Mouse (Mus musculus): ENCODE measurements around the gene Tnfrsf22. TPM values are rescaled to one million over a fixed set of nuclear protein-coding genes. Genes with fewer than 3 reads are reported as not detected.

The Tnfrsf22 gene
- polyA plus RNA-seq, 1 experiment: 0.57 TPM

GRCm38 (mm10) chr7:143594865-143595264 is 54.6 kb downstream of the Tnfrsf22 start:
- Histone ChIP-seq H3K27ac (ENCODE audit: control insufficient read depth, insufficient read depth, low read depth, low read length, poor library complexity) (no peak overlapping the region), H3K4me1 (ENCODE audit: control insufficient read depth, insufficient read depth, low read length) (peaks cover 2% of the 10 kb centered on the region; the same call in 1 of the 2 replicates), H3K4me3 (replicated peaks; ENCODE audit: control insufficient read depth, low read depth, low read length) (no peak overlapping the region)
- 89% methylated on average over 5 of the region's 5 CpGs for WGBS
- TF ChIP-seq CTCF (IDR thresholded peaks at IDR 0.05; ENCODE audit: control insufficient read depth, insufficient read depth, low read length) (no peak), POLR2A (IDR thresholded peaks at IDR 0.05; ENCODE audit: borderline replicate concordance, control insufficient read depth, low read depth, low read length) (no peak)

GRCm38 (mm10) chr7:143592255-143592654 is 57.2 kb downstream of the Tnfrsf22 start:
- no peaks in the 10 kb centered on the region; the same call in 1 of the 2 replicates for H3K4me1 ChIP-seq (ENCODE audit: control insufficient read depth, insufficient read depth, low read length)
- WGBS: 94% methylated on average over 10 of the region's 10 CpGs

GRCm38 (mm10) chr7:143588006-143588405 is 61.5 kb downstream of the Tnfrsf22 start:
- 85% methylated on average over 4 of the region's 4 CpGs for WGBS
- TF ChIP-seq POLR2A (IDR thresholded peaks at IDR 0.05; ENCODE audit: borderline replicate concordance, control insufficient read depth, low read depth, low read length): no peak
- no peak for TF ChIP-seq CTCF (IDR thresholded peaks at IDR 0.05; ENCODE audit: control insufficient read depth, insufficient read depth, low read length)
- no peak overlapping the region for H3K4me3 ChIP-seq (replicated peaks; ENCODE audit: control insufficient read depth, low read depth, low read length)
- H3K27ac ChIP-seq (ENCODE audit: control insufficient read depth, insufficient read depth, low read depth, low read length, poor library complexity): no peak overlapping the region
- no peaks in the 10 kb centered on the region for H3K4me1 ChIP-seq (ENCODE audit: control insufficient read depth, insufficient read depth, low read length)

More at GRCm38 (mm10) chr7:143592255-143592654, 57.2 kb downstream of the Tnfrsf22 start:
- H3K27ac ChIP-seq (ENCODE audit: control insufficient read depth, insufficient read depth, low read depth, low read length, poor library complexity): no peak overlapping the region
- TF ChIP-seq CTCF (IDR thresholded peaks at IDR 0.05; ENCODE audit: control insufficient read depth, insufficient read depth, low read length) (no peak), POLR2A (IDR thresholded peaks at IDR 0.05; ENCODE audit: borderline replicate concordance, control insufficient read depth, low read depth, low read length) (no peak)
- H3K4me3 ChIP-seq (replicated peaks; ENCODE audit: control insufficient read depth, low read depth, low read length): no peak overlapping the region

- Histone ChIP-seq H3K27ac (ENCODE audit: control insufficient read depth, insufficient read depth, low read depth, low read length, poor library complexity) (no peak overlapping the region), H3K4me3 (replicated peaks; ENCODE audit: control insufficient read depth, low read depth, low read length) (no peak overlapping the region), H3K4me1 (ENCODE audit: control insufficient read depth, insufficient read depth, low read length) (no peaks in the 10 kb centered on the region)
- TF ChIP-seq POLR2A (IDR thresholded peaks at IDR 0.05; ENCODE audit: borderline replicate concordance, control insufficient read depth, low read depth, low read length) (no peak), CTCF (IDR thresholded peaks at IDR 0.05; ENCODE audit: control insufficient read depth, insufficient read depth, low read length) (no peak)
- 86% methylated on average over 5 of the region's 5 CpGs for WGBS
Measured at GRCm38 (mm10) chr7:143587586-143587985, 61.9 kb downstream of the Tnfrsf22 start.

Other genes with a start within 250 kb of the Tnfrsf22 start
- gene Cdkn1c, start 188.6 kb downstream of the Tnfrsf22 start, polyA plus RNA-seq (2011; ENCODE audit: insufficient read depth, insufficient read length, low replicate concordance, missing spikeins): 4.3 and 8.0 TPM in 2 replicates
- 3.3 TPM in 1 of 2 replicates, not detected in the other for gene Slc22a18, start 175.9 kb downstream of the Tnfrsf22 start, polyA plus RNA-seq (2011; ENCODE audit: insufficient read depth, insufficient read length, low replicate concordance, missing spikeins)
- gene Phlda2, start 146.5 kb downstream of the Tnfrsf22 start, polyA plus RNA-seq (2011; ENCODE audit: insufficient read depth, insufficient read length, low replicate concordance, missing spikeins): 9.1 TPM in 1 of 2 replicates, not detected in the other
- 104 and 143 TPM in 2 replicates for gene Nap1l4, start 100.6 kb downstream of the Tnfrsf22 start, polyA plus RNA-seq (2011; ENCODE audit: insufficient read depth, insufficient read length, low replicate concordance, missing spikeins)
- 86.2 and 209 TPM in 2 replicates for gene Cars, start 49.6 kb downstream of the Tnfrsf22 start, polyA plus RNA-seq (2011; ENCODE audit: insufficient read depth, insufficient read length, low replicate concordance, missing spikeins)
- gene Tnfrsf26, start 20.9 kb downstream of the Tnfrsf22 start, polyA plus RNA-seq (2011; ENCODE audit: insufficient read depth, insufficient read length, low replicate concordance, missing spikeins): 2.4 and 4.3 TPM in 2 replicates
- 0.85 and 1.3 TPM in 2 replicates for gene Tnfrsf23, start 36.2 kb upstream of the Tnfrsf22 start, polyA plus RNA-seq (2011; ENCODE audit: insufficient read depth, insufficient read length, low replicate concordance, missing spikeins)
- 3.4 and 6.7 TPM in 2 replicates for gene Osbpl5, start 107.3 kb upstream of the Tnfrsf22 start, polyA plus RNA-seq (2011; ENCODE audit: insufficient read depth, insufficient read length, low replicate concordance, missing spikeins)
- not detected in 2 replicates for gene Mrgprg, start 117.3 kb upstream of the Tnfrsf22 start, polyA plus RNA-seq (2011; ENCODE audit: insufficient read depth, insufficient read length, low replicate concordance, missing spikeins)
- gene Mrgpre, start 134.8 kb upstream of the Tnfrsf22 start, polyA plus RNA-seq (2011; ENCODE audit: insufficient read depth, insufficient read length, low replicate concordance, missing spikeins): 0.52 TPM in 1 of 2 replicates, not detected in the other
- gene Nadsyn1, start 173.2 kb upstream of the Tnfrsf22 start, polyA plus RNA-seq (2011; ENCODE audit: insufficient read depth, insufficient read length, low replicate concordance, missing spikeins): 2.3 and 4.4 TPM in 2 replicates
- gene Dhcr7, start 173.5 kb upstream of the Tnfrsf22 start, polyA plus RNA-seq (2011; ENCODE audit: insufficient read depth, insufficient read length, low replicate concordance, missing spikeins): 7.4 and 8.5 TPM in 2 replicates
- gene Gm498, start 217.2 kb upstream of the Tnfrsf22 start, polyA plus RNA-seq (2011; ENCODE audit: insufficient read depth, insufficient read length, low replicate concordance, missing spikeins): not detected in 2 replicates

Measured in bone marrow, adult 2 months (tissue).